Mouse (Mus musculus): Measurements from ENCODE around the gene Lysmd3. TPM values are rescaled to one million over a fixed set of nuclear protein-coding genes. Genes with fewer than 3 reads are reported as not detected.

The Lysmd3 gene
- polyA plus RNA-seq, 1 experiment from 2014 or later = 30.2 TPM

GRCm38 (mm10) chr13:81689587-81689986 lies 32.1 kb downstream of the Lysmd3 start:
- ATAC-seq (ENCODE audit: insufficient number of reproducible peaks, insufficient read depth, low FRiP score, low read depth) = no peak
- no peaks in the 10 kb centered on the region for H3K4me1 ChIP-seq (ENCODE audit: control insufficient read depth, insufficient read depth, low read length)

GRCm38 (mm10) chr13:81690477-81690876 lies 33.0 kb downstream of the Lysmd3 start:
- Histone ChIP-seq H3K9ac (replicated peaks; ENCODE audit: low read depth, low read length) (no peak overlapping the region), H3K4me1 (ENCODE audit: control insufficient read depth, insufficient read depth, low read length) (no peaks in the 10 kb centered on the region), H3K27ac (ENCODE audit: low read length) (no peak overlapping the region), H3K4me3 (ENCODE audit: low read depth, low read length) (no peak overlapping the region), H3K9me3 (ENCODE audit: control insufficient read depth, low read depth, low read length) (no peaks in the 10 kb centered on the region), H3K27me3 (ENCODE audit: control insufficient read depth, insufficient read depth, low read length) (no peaks in the 10 kb centered on the region), H3K4me2 (replicated peaks; ENCODE audit: low read depth, low read length) (no peak overlapping the region), H3K36me3 (ENCODE audit: control insufficient read depth, insufficient read depth, low read length) (no peaks in the 10 kb centered on the region; the same call in 1 of the 2 replicates)
- ATAC-seq (ENCODE audit: insufficient number of reproducible peaks, insufficient read depth, low FRiP score, low read depth) = no peak
- WGBS = 69% methylated on average over 10 of the region's 10 CpGs

More at GRCm38 (mm10) chr13:81689587-81689986, 32.1 kb downstream of the Lysmd3 start:
- Histone ChIP-seq H3K4me3 (ENCODE audit: low read depth, low read length) (no peak overlapping the region), H3K27me3 (ENCODE audit: control insufficient read depth, insufficient read depth, low read length) (no peaks in the 10 kb centered on the region), H3K9me3 (ENCODE audit: control insufficient read depth, low read depth, low read length) (no peaks in the 10 kb centered on the region), H3K9ac (replicated peaks; ENCODE audit: low read depth, low read length) (no peak overlapping the region), H3K27ac (ENCODE audit: low read length) (no peak overlapping the region), H3K36me3 (ENCODE audit: control insufficient read depth, insufficient read depth, low read length) (no peaks in the 10 kb centered on the region; the same call in 1 of the 2 replicates), H3K4me2 (replicated peaks; ENCODE audit: low read depth, low read length) (no peak overlapping the region)
- WGBS = 86% methylated on average over 3 of the region's 3 CpGs

- Histone ChIP-seq H3K4me3 (ENCODE audit: low read depth, low read length) (no peak overlapping the region), H3K4me2 (replicated peaks; ENCODE audit: low read depth, low read length) (no peak overlapping the region), H3K27me3 (ENCODE audit: control insufficient read depth, insufficient read depth, low read length) (no peaks in the 10 kb centered on the region), H3K36me3 (ENCODE audit: control insufficient read depth, insufficient read depth, low read length) (no peaks in the 10 kb centered on the region; the same call in 1 of the 2 replicates), H3K9me3 (ENCODE audit: control insufficient read depth, low read depth, low read length) (no peaks in the 10 kb centered on the region), H3K4me1 (ENCODE audit: control insufficient read depth, insufficient read depth, low read length) (no peaks in the 10 kb centered on the region), H3K9ac (replicated peaks; ENCODE audit: low read depth, low read length) (no peak overlapping the region), H3K27ac (ENCODE audit: low read length) (no peak overlapping the region)
- ATAC-seq (ENCODE audit: insufficient number of reproducible peaks, insufficient read depth, low FRiP score, low read depth) = no peak
- 70% methylated on average over 9 of the region's 9 CpGs for WGBS
Observed at GRCm38 (mm10) chr13:81691606-81692005, 34.1 kb downstream of the Lysmd3 start.

GRCm38 (mm10) chr13:81694446-81694845 lies 37.0 kb downstream of the Lysmd3 start:
- Histone ChIP-seq H3K9me3 (ENCODE audit: control insufficient read depth, low read depth, low read length) (no peaks in the 10 kb centered on the region), H3K27me3 (ENCODE audit: control insufficient read depth, insufficient read depth, low read length) (no peaks in the 10 kb centered on the region), H3K9ac (replicated peaks; ENCODE audit: low read depth, low read length) (no peak overlapping the region), H3K36me3 (ENCODE audit: control insufficient read depth, insufficient read depth, low read length) (no peaks in the 10 kb centered on the region), H3K4me3 (ENCODE audit: low read depth, low read length) (no peak overlapping the region), H3K4me1 (ENCODE audit: control insufficient read depth, insufficient read depth, low read length) (no peaks in the 10 kb centered on the region), H3K27ac (ENCODE audit: low read length) (no peak overlapping the region), H3K4me2 (replicated peaks; ENCODE audit: low read depth, low read length) (no peak overlapping the region)
- WGBS = 91% methylated on average over 12 of the region's 12 CpGs
- ATAC-seq (ENCODE audit: insufficient number of reproducible peaks, insufficient read depth, low FRiP score, low read depth) = no peak

- H3K4me1 ChIP-seq (ENCODE audit: control insufficient read depth, insufficient read depth, low read length) = no peaks in the 10 kb centered on the region
- no peaks in the 10 kb centered on the region for H3K27me3 ChIP-seq (ENCODE audit: control insufficient read depth, insufficient read depth, low read length)
- H3K36me3 ChIP-seq (ENCODE audit: control insufficient read depth, insufficient read depth, low read length) = no peaks in the 10 kb centered on the region
- H3K9ac ChIP-seq (replicated peaks; ENCODE audit: low read depth, low read length) = no peak overlapping the region
- no peak for ATAC-seq (ENCODE audit: insufficient number of reproducible peaks, insufficient read depth, low FRiP score, low read depth)
- no peak overlapping the region for H3K4me3 ChIP-seq (ENCODE audit: low read depth, low read length)
- no peak overlapping the region for H3K27ac ChIP-seq (ENCODE audit: low read length)
- no peaks in the 10 kb centered on the region for H3K9me3 ChIP-seq (ENCODE audit: control insufficient read depth, low read depth, low read length)
- WGBS = 82% methylated on average over 7 of the region's 7 CpGs
- no peak overlapping the region for H3K4me2 ChIP-seq (replicated peaks; ENCODE audit: low read depth, low read length)
Observed at GRCm38 (mm10) chr13:81703148-81703547, 45.7 kb downstream of the Lysmd3 start.

- H3K27ac ChIP-seq (ENCODE audit: low read length) = no peak overlapping the region
- no peak for ATAC-seq (ENCODE audit: insufficient number of reproducible peaks, insufficient read depth, low FRiP score, low read depth)
- H3K4me3 ChIP-seq (ENCODE audit: low read depth, low read length) = no peak overlapping the region
- no peaks in the 10 kb centered on the region for H3K36me3 ChIP-seq (ENCODE audit: control insufficient read depth, insufficient read depth, low read length)
- no peaks in the 10 kb centered on the region for H3K27me3 ChIP-seq (ENCODE audit: control insufficient read depth, insufficient read depth, low read length)
- no peak overlapping the region for H3K9ac ChIP-seq (replicated peaks; ENCODE audit: low read depth, low read length)
- H3K9me3 ChIP-seq (ENCODE audit: control insufficient read depth, low read depth, low read length) = no peaks in the 10 kb centered on the region
- no peak overlapping the region for H3K4me2 ChIP-seq (replicated peaks; ENCODE audit: low read depth, low read length)
- H3K4me1 ChIP-seq (ENCODE audit: control insufficient read depth, insufficient read depth, low read length) = no peaks in the 10 kb centered on the region
- 75% methylated on average over 9 of the region's 9 CpGs for WGBS
Observed at GRCm38 (mm10) chr13:81703621-81704020, 46.2 kb downstream of the Lysmd3 start.

GRCm38 (mm10) chr13:81706311-81706710 lies 48.8 kb downstream of the Lysmd3 start:
- ATAC-seq (ENCODE audit: insufficient number of reproducible peaks, insufficient read depth, low FRiP score, low read depth) = no peak
- H3K27me3 ChIP-seq (ENCODE audit: control insufficient read depth, insufficient read depth, low read length) = no peaks in the 10 kb centered on the region
- H3K9ac ChIP-seq (replicated peaks; ENCODE audit: low read depth, low read length) = no peak overlapping the region
- no peak overlapping the region for H3K27ac ChIP-seq (ENCODE audit: low read length)
- H3K4me3 ChIP-seq (ENCODE audit: low read depth, low read length) = no peak overlapping the region
- H3K9me3 ChIP-seq (ENCODE audit: control insufficient read depth, low read depth, low read length) = no peaks in the 10 kb centered on the region
- H3K4me2 ChIP-seq (replicated peaks; ENCODE audit: low read depth, low read length) = no peak overlapping the region
- 94% methylated on average over 5 of the region's 5 CpGs for WGBS
- peaks cover 7% of the 10 kb centered on the region; the same call in 1 of the 2 replicates for H3K4me1 ChIP-seq (ENCODE audit: control insufficient read depth, insufficient read depth, low read length)
- no peaks in the 10 kb centered on the region for H3K36me3 ChIP-seq (ENCODE audit: control insufficient read depth, insufficient read depth, low read length)

- WGBS = 38% methylated on average over 4 of the region's 4 CpGs
- no peaks in the 10 kb centered on the region for H3K9me3 ChIP-seq (ENCODE audit: control insufficient read depth, low read depth, low read length)
- no peaks in the 10 kb centered on the region for H3K27me3 ChIP-seq (ENCODE audit: control insufficient read depth, insufficient read depth, low read length)
- H3K36me3 ChIP-seq (ENCODE audit: control insufficient read depth, insufficient read depth, low read length) = no peaks in the 10 kb centered on the region
- H3K4me1 ChIP-seq (ENCODE audit: control insufficient read depth, insufficient read depth, low read length) = peaks cover 7% of the 10 kb centered on the region; the same call in 1 of the 2 replicates
- H3K9ac ChIP-seq (replicated peaks; ENCODE audit: low read depth, low read length) = peak overlapping the region; percentile 48; the same call in 1 of the 2 replicates
- H3K4me2 ChIP-seq (replicated peaks; ENCODE audit: low read depth, low read length) = peak overlapping the region; percentile 98
- peak overlapping the region; percentile 79 for H3K4me3 ChIP-seq (ENCODE audit: low read depth, low read length)
- H3K27ac ChIP-seq (ENCODE audit: low read length) = no peak overlapping the region
- ATAC-seq (ENCODE audit: insufficient number of reproducible peaks, insufficient read depth, low FRiP score, low read depth) = no peak
Observed at GRCm38 (mm10) chr13:81709805-81710204, 52.3 kb downstream of the Lysmd3 start.

GRCm38 (mm10) chr13:81710266-81710665 lies 52.8 kb downstream of the Lysmd3 start:
- no peak for ATAC-seq (ENCODE audit: insufficient number of reproducible peaks, insufficient read depth, low FRiP score, low read depth)
- Histone ChIP-seq H3K4me1 (ENCODE audit: control insufficient read depth, insufficient read depth, low read length) (peaks cover 7% of the 10 kb centered on the region; the same call in 1 of the 2 replicates), H3K4me2 (replicated peaks; ENCODE audit: low read depth, low read length) (peak overlapping the region; percentile 98), H3K27me3 (ENCODE audit: control insufficient read depth, insufficient read depth, low read length) (no peaks in the 10 kb centered on the region), H3K4me3 (ENCODE audit: low read depth, low read length) (peak overlapping the region; percentile 79), H3K27ac (ENCODE audit: low read length) (no peak overlapping the region; the same call in 1 of the 2 replicates), H3K9ac (replicated peaks; ENCODE audit: low read depth, low read length) (peak overlapping the region; percentile 48), H3K36me3 (ENCODE audit: control insufficient read depth, insufficient read depth, low read length) (no peaks in the 10 kb centered on the region), H3K9me3 (ENCODE audit: control insufficient read depth, low read depth, low read length) (no peaks in the 10 kb centered on the region)
- WGBS = under 1% methylated on average over 7 of the region's 7 CpGs
